Mouse (Mus musculus): Measurements from ENCODE around the gene Trim66. TPM values are rescaled to one million over a fixed set of nuclear protein-coding genes. Genes with fewer than 3 reads are reported as not detected.

Trim66 gene
- total RNA-seq, 4 experiments from 2014 or later = 0.07 to 0.13 (median 0.12) TPM

GRCm38 (mm10) chr7:109523304-109523703 is 15.4 kb upstream of the Trim66 start:
- no peak for DNase-seq (ENCODE audit: low spot score in 2 of 2)

- DNase-seq (ENCODE audit: low spot score in 2 of 2) = no peak
Observed at GRCm38 (mm10) chr7:109522084-109522483, 14.2 kb upstream of the Trim66 start.

- DNase-seq (ENCODE audit: low spot score in 2 of 2) = no peak
Observed at GRCm38 (mm10) chr7:109519936-109520335, 12.0 kb upstream of the Trim66 start.

- DNase-seq (ENCODE audit: low spot score in 2 of 2) = peak; percentile 97 to 98
Observed at GRCm38 (mm10) chr7:109518838-109519696, 11.1 kb upstream of the Trim66 start, which contains the start of gene Rpl27a. Rpl27a (plus strand) TSS chr7:109519147.

GRCm38 (mm10) chr7:109518036-109518681 is 10.2 kb upstream of the Trim66 start:
- no peak for DNase-seq (ENCODE audit: low spot score in 2 of 2)

- DNase-seq (ENCODE audit: low spot score in 2 of 2) = no peak
Observed at GRCm38 (mm10) chr7:109516500-109516899, 8.6 kb upstream of the Trim66 start.

- DNase-seq (ENCODE audit: low spot score in 2 of 2) = no peak
Observed at GRCm38 (mm10) chr7:109511838-109512237, 3.9 kb upstream of the Trim66 start.

- DNase-seq (ENCODE audit: low spot score in 2 of 2) = no peak
Observed at GRCm38 (mm10) chr7:109510799-109511198, 2.9 kb upstream of the Trim66 start.

GRCm38 (mm10) chr7:109507572-109507971 is 362 bp downstream of the Trim66 start:
- DNase-seq (ENCODE audit: low spot score in 2 of 2) = no peak

- DNase-seq (ENCODE audit: low spot score in 2 of 2) = no peak
Observed at GRCm38 (mm10) chr7:109507119-109507518, 815 bp downstream of the Trim66 start.

- no peak for DNase-seq (ENCODE audit: low spot score in 2 of 2)
Observed at GRCm38 (mm10) chr7:109497507-109497906, 10.4 kb downstream of the Trim66 start.

GRCm38 (mm10) chr7:109493319-109494316 is 14.3 kb downstream of the Trim66 start:
- DNase-seq (ENCODE audit: low spot score in 2 of 2) = peak in 1 of 2 experiments; percentile 6

GRCm38 (mm10) chr7:109492616-109493318 is 15.2 kb downstream of the Trim66 start:
- DNase-seq (ENCODE audit: low spot score in 2 of 2) = no peak

GRCm38 (mm10) chr7:109484221-109484620 is 23.7 kb downstream of the Trim66 start:
- DNase-seq (ENCODE audit: low spot score in 2 of 2) = no peak

- DNase-seq (ENCODE audit: low spot score in 2 of 2) = no peak
Observed at GRCm38 (mm10) chr7:109480765-109481197, 27.2 kb downstream of the Trim66 start.

GRCm38 (mm10) chr7:109477926-109478325 is 30.0 kb downstream of the Trim66 start:
- DNase-seq (ENCODE audit: low spot score in 2 of 2) = no peak

GRCm38 (mm10) chr7:109470700-109471099 is 37.2 kb downstream of the Trim66 start:
- no peak for DNase-seq (ENCODE audit: low spot score in 2 of 2)

- DNase-seq (ENCODE audit: low spot score in 2 of 2) = no peak
Observed at GRCm38 (mm10) chr7:109468262-109468701, 39.7 kb downstream of the Trim66 start.

- DNase-seq (ENCODE audit: low spot score in 2 of 2) = no peak
Observed at GRCm38 (mm10) chr7:109467591-109467990, 40.3 kb downstream of the Trim66 start.

GRCm38 (mm10) chr7:109460698-109461097 is 47.2 kb downstream of the Trim66 start:
- no peak for DNase-seq (ENCODE audit: low spot score in 2 of 2)

GRCm38 (mm10) chr7:109456563-109456962 is 51.4 kb downstream of the Trim66 start:
- DNase-seq (ENCODE audit: low spot score in 2 of 2) = no peak

Data from gastrocnemius, adult 8-10 months (tissue).